Mouse (Mus musculus) heart, adult 2 months (tissue): ENCODE results near the gene Triml1. TPM values are rescaled to one million over a fixed set of nuclear protein-coding genes. Genes with fewer than 3 reads are reported as not detected.

Experiments used
- DNase-seq, 2 experiments: peaks; one replicate each; pipeline ENCODE4 v3.0.0; 2021
- H3K27ac ChIP-seq: fragments of 200-600 bp; 2 replicates; pipeline ENCODE4 v1.8.1; 2022
- H3K27me3 ChIP-seq: fragments of 200-500 bp; 2 replicates; pipeline ENCODE4 v1.6.1; 2012; ENCODE audit warnings: mild to moderate bottlenecking, low read length, inconsistent platforms, mixed read lengths; ENCODE audit not compliant: control insufficient read depth, insufficient read depth
- H3K36me3 ChIP-seq: fragments of 200-500 bp; 2 replicates; pipeline ENCODE4 v1.6.1; 2012; ENCODE audit warnings: low read length, inconsistent platforms; ENCODE audit not compliant: control insufficient read depth, insufficient read depth
- H3K4me1 ChIP-seq: fragments of 200-500 bp; 2 replicates; pipeline ENCODE4 v1.6.1; 2011; ENCODE audit warnings: low read length; ENCODE audit not compliant: control insufficient read depth, insufficient read depth
- H3K4me3 ChIP-seq: fragments of 200-600 bp; 2 replicates; pipeline ENCODE4 v1.8.1; 2022
- H3K79me2 ChIP-seq: fragments of 200-500 bp; replicated peaks from 2 replicates; pipeline ENCODE4 v1.6.1; 2012; ENCODE audit warnings: mild to moderate bottlenecking, inconsistent platforms, low read length, moderate library complexity, mixed read lengths; ENCODE audit not compliant: control insufficient read depth, insufficient read depth
- H3K9ac ChIP-seq: fragments of 200-500 bp; 2 replicates; pipeline ENCODE4 v1.6.1; 2012; ENCODE audit warnings: low read depth, mild to moderate bottlenecking, control low read depth, inconsistent platforms, low read length, mixed read lengths
- CTCF ChIP-seq: fragments of 200-600 bp; IDR thresholded peaks from 2 replicates; pipeline ENCODE4 v1.8.1; 2022; ENCODE audit warnings: antibody characterized with exemption, mild to moderate bottlenecking, moderate library complexity
- EP300 ChIP-seq: fragments of 200-500 bp; IDR thresholded peaks from 2 replicates; pipeline ENCODE4 v1.6.1; 2011; ENCODE audit warnings: low read depth, low read length, control low read depth; ENCODE audit not compliant: insufficient read depth
- POLR2A ChIP-seq: fragments of 200-500 bp; IDR thresholded peaks from 2 replicates; pipeline ENCODE4 v1.6.1; 2011; ENCODE audit warnings: mild to moderate bottlenecking, low read depth, low read length, control low read depth; ENCODE audit not compliant: insufficient read depth
- WGBS: fragments of 180-500 bp; shearing (Covaris S2); methylation state at CpG from one replicate; pipeline ENCODE4 v1.1.7; 2018; 5-methylcytosine and 5-hydroxymethylcytosine counted together
- intact Hi-C: fragments of 180-260 bp; cut with DNase I; formaldehyde crosslinking; loops from one replicate; pipeline ENCODE4 v1.15.1; 2025
- polyA plus RNA-seq: library from polyadenylated mRNA; depleted of rRNA; stranded (reverse); fragments of >200 nt; gene quantifications from 2 replicates; pipeline ENCODE4 v1.2.3, GENCODE M21; 2012; rRNA removed
- total RNA-seq, 2 experiments: library from RNA; stranded (reverse); gene quantifications; 2 replicates each; pipeline ENCODE4 v1.2.3; 2021

The Triml1 gene
- total and polyA plus RNA-seq, 3 experiments, result 0.08 TPM; not detected in 2

- Histone ChIP-seq H3K4me1 (no peaks in the 10 kb centered on the region), H3K9ac (no peak overlapping the region), H3K4me3 (no peak overlapping the region), H3K36me3 (no peaks in the 10 kb centered on the region), H3K79me2 (no peaks in the 10 kb centered on the region), H3K27me3 (no peaks in the 10 kb centered on the region), H3K27ac (no peak overlapping the region)
- 81% methylated on average over 6 of the region's 6 CpGs for WGBS
- intact Hi-C loops, result no loop called here
- TF ChIP-seq POLR2A (no peak), CTCF (no peak), EP300 (no peak)
- no peak for DNase-seq
Observed at GRCm38 (mm10) chr8:43169249-43169755, 28.0 kb upstream of the Triml1 start.

- H3K79me2 ChIP-seq, result no peaks in the 10 kb centered on the region
- DNase-seq, result no peak
- H3K27ac ChIP-seq, result no peak overlapping the region
- intact Hi-C loops, result no loop called here
- no peaks in the 10 kb centered on the region for H3K4me1 ChIP-seq
- no peak overlapping the region for H3K9ac ChIP-seq
- 76% methylated on average over 4 of the region's 4 CpGs for WGBS
- no peak for TF ChIP-seq POLR2A
- TF ChIP-seq EP300, result no peak
- TF ChIP-seq CTCF, result no peak
- no peaks in the 10 kb centered on the region for H3K36me3 ChIP-seq
- H3K27me3 ChIP-seq, result no peaks in the 10 kb centered on the region
- H3K4me3 ChIP-seq, result no peak overlapping the region
Observed at GRCm38 (mm10) chr8:43168083-43168482, 26.8 kb upstream of the Triml1 start.

DNA sequence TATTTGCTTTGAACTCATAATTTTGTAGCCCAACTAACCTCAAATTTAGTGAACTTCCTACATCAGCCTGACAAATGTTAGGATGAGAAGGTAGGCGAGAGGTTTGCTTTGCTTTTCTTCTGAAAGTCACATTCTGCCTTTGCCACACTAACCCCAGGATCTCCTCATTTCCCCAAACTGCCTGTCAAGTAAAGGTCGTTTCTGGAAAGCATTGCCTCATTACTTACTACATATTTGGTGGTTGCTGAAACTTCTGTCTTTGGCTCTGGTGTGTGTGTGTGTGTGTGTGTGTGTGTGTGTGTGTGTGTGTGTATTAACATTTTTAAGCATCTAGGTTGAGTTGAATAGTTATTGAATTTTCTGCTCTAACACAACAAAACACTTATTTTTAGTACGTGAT, 23.2 kb upstream of the Triml1 start:
- TF ChIP-seq CTCF (no peak), POLR2A (no peak), EP300 (no peak)
- Histone ChIP-seq H3K4me1 (no peaks in the 10 kb centered on the region), H3K27ac (no peak overlapping the region), H3K4me3 (no peak overlapping the region), H3K79me2 (no peaks in the 10 kb centered on the region), H3K36me3 (no peaks in the 10 kb centered on the region), H3K9ac (no peak overlapping the region), H3K27me3 (no peaks in the 10 kb centered on the region)
- WGBS, result 63% methylated on average over 3 of the region's 3 CpGs
- DNase-seq, result no peak
- intact Hi-C loops, result no loop called here

- Histone ChIP-seq H3K36me3 (no peaks in the 10 kb centered on the region), H3K9ac (no peak overlapping the region), H3K27me3 (no peaks in the 10 kb centered on the region), H3K27ac (no peak overlapping the region), H3K79me2 (no peaks in the 10 kb centered on the region), H3K4me1 (no peaks in the 10 kb centered on the region), H3K4me3 (no peak overlapping the region)
- WGBS, result 42% methylated on average over 11 of the region's 11 CpGs
- intact Hi-C loops, result no loop called here
- DNase-seq, result no peak
- TF ChIP-seq EP300, result no peak
- TF ChIP-seq CTCF, result no peak
- TF ChIP-seq POLR2A, result no peak
Observed at GRCm38 (mm10) chr8:43163255-43163654, 22.0 kb upstream of the Triml1 start.

- H3K36me3 ChIP-seq, result no peaks in the 10 kb centered on the region
- no peaks in the 10 kb centered on the region for H3K27me3 ChIP-seq
- H3K4me1 ChIP-seq, result no peaks in the 10 kb centered on the region
- no peaks in the 10 kb centered on the region for H3K79me2 ChIP-seq
- WGBS, result 86% methylated on average over 9 of the region's 9 CpGs
- H3K4me3 ChIP-seq, result no peak overlapping the region
- H3K9ac ChIP-seq, result no peak overlapping the region
- H3K27ac ChIP-seq, result no peak overlapping the region
- no peak for DNase-seq
- TF ChIP-seq EP300 (no peak), POLR2A (no peak), CTCF (no peak)
- intact Hi-C loops, result no loop called here
Observed at GRCm38 (mm10) chr8:43149307-43149706, 8.0 kb upstream of the Triml1 start.

- no peaks in the 10 kb centered on the region for H3K79me2 ChIP-seq
- 56% methylated on average over 4 of the region's 4 CpGs for WGBS
- no peak for DNase-seq
- H3K4me1 ChIP-seq, result no peaks in the 10 kb centered on the region
- TF ChIP-seq POLR2A, result no peak
- TF ChIP-seq EP300, result no peak
- TF ChIP-seq CTCF, result no peak
- no peak overlapping the region for H3K4me3 ChIP-seq
- no peaks in the 10 kb centered on the region for H3K36me3 ChIP-seq
- H3K27ac ChIP-seq, result no peak overlapping the region
- H3K9ac ChIP-seq, result no peak overlapping the region
- intact Hi-C loops, result no loop called here
- H3K27me3 ChIP-seq, result no peaks in the 10 kb centered on the region
Observed at GRCm38 (mm10) chr8:43111205-43111827, 30.0 kb downstream of the Triml1 start.

Other genes with a start within 250 kb of the Triml1 start
- not detected for gene Triml2, start 39.1 kb upstream of the Triml1 start, total RNA-seq
- gene Triml2, start 39.1 kb upstream of the Triml1 start, polyA plus RNA-seq, result not detected in 2 replicates
- not detected for gene Zfp42, start 165.5 kb upstream of the Triml1 start, total RNA-seq
- gene Zfp42, start 165.5 kb upstream of the Triml1 start, polyA plus RNA-seq, result not detected in 2 replicates